Mouse (Mus musculus) thymus, adult 2 months (tissue): ENCODE measurements at regions not wholly inside any gene's neighbourhood (a gene's known extent, or its start where the extent isn't known, plus 50 kb on each side); places are given as distances from the start of the nearest gene placed in this dataset.

Source experiments
- CTCF ChIP-seq: fragments of 200-500 bp; IDR thresholded peaks from 2 replicates; pipeline ENCODE4 v1.5.1; 2012; ENCODE audit warnings: mild to moderate bottlenecking, control low read depth, low read length, moderate library complexity, borderline replicate concordance; ENCODE audit not compliant: control insufficient read depth, poor library complexity, insufficient read depth; ENCODE audit errors: extremely low read depth
- POLR2A ChIP-seq: fragments of 200-500 bp; IDR thresholded peaks from 2 replicates; pipeline ENCODE4 v1.6.1; 2012; ENCODE audit warnings: mild to moderate bottlenecking, low read length, control low read depth, moderate library complexity; ENCODE audit not compliant: control insufficient read depth, poor library complexity, insufficient read depth; ENCODE audit errors: extremely low read depth

DNA sequence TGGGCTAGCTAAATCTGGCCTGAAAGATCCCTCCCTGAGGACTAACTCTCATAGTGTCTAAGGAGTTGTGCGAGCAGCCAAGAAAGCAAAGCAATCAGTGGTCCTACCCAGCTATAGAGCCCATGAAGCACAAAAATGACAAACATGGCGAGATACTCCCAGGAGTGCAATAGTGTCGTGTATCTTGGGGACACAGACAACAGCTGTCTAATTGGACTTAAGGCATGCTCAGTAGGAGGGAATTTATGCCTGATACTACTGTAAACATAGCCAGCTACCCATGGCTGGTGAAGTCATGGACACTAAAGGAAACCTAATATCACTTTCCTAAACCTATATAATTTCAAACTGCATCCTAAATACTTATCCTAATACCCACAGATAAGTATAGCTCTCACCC, 69.1 kb upstream of the Ralgapa2 start:
- TF ChIP-seq CTCF: no peak
- TF ChIP-seq POLR2A: no peak
